Mouse (Mus musculus) embryo, embryonic 9.5 days (tissue): ENCODE results near the gene Gm11111.

ENCODE experiments used
- DNase-seq: peaks from one replicate; pipeline ENCODE4 v3.0.0-alpha.2; 2017; ENCODE audit errors: extremely low spot score

Gene Gm11111

GRCm38 (mm10) chr5:98582051-98582450 is 29.6 kb downstream of the Gm11111 start:
- DNase-seq = no peak

DNA sequence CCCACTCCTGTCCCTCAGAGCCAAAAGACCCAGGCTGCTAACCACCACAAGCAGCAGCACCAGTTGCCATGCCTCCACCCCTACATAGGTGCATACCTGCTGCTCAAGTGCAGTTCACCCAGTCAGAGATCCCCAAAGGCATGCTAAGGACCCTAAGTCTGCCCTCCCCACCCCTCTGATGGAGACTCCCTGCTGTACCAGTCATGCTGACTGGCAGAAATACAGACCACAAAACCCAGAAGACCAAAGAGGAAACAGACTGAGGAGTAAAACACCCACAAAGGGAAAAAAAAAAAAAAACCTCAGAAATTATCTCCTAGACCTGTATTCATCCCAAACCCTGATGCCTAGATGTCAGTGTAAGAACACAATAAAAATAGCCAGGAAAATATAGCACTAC is 33.4 kb downstream of the Gm11111 start:
- no peak for DNase-seq
